Mouse (Mus musculus) lung, adult 2 months (tissue): Measurements from ENCODE around the gene Sema4a. TPM values are rescaled to one million over a fixed set of nuclear protein-coding genes. Genes with fewer than 3 reads are reported as not detected.

Experiments used
- DNase-seq: peaks from one replicate; pipeline ENCODE4 v3.0.0; 2022
- H3K4me1 ChIP-seq: fragments of 200-500 bp; 2 replicates; pipeline ENCODE4 v1.6.1; 2011; ENCODE audit warnings: low read length; ENCODE audit not compliant: control insufficient read depth, insufficient read depth
- H3K4me3 ChIP-seq: fragments of 200-500 bp; replicated peaks from 2 replicates; pipeline ENCODE3; 2011; ENCODE audit warnings: low read depth, mild to moderate bottlenecking, control low read depth, low read length; ENCODE audit errors: extremely low read depth
- CTCF ChIP-seq: fragments of 200-500 bp; IDR thresholded peaks from 2 replicates; pipeline ENCODE4 v1.5.1; 2011; ENCODE audit warnings: mild to moderate bottlenecking, low read length, control low read depth; ENCODE audit not compliant: insufficient read depth
- POLR2A ChIP-seq: fragments of 200-500 bp; IDR thresholded peaks from 2 replicates; pipeline ENCODE4 v1.6.1; 2011; ENCODE audit warnings: low read depth, mild to moderate bottlenecking, control low read depth, low read length, borderline replicate concordance; ENCODE audit errors: extremely low read depth
- WGBS: fragments of 180-500 bp; shearing (Covaris S2); methylation state at CpG from one replicate; pipeline ENCODE4 v1.1.7; 2018; 5-methylcytosine and 5-hydroxymethylcytosine counted together
- polyA plus RNA-seq: library from polyadenylated mRNA; depleted of rRNA; stranded (reverse); fragments of >200 nt; gene quantifications from 2 replicates; pipeline ENCODE4 v1.2.3, GENCODE M21; 2012; rRNA removed

Sema4a gene
- polyA plus RNA-seq, 1 experiment = 58.3 TPM

- H3K4me1 ChIP-seq = no peaks in the 10 kb centered on the region
- DNase-seq = no peak
- TF ChIP-seq POLR2A (no peak), CTCF (no peak)
- H3K4me3 ChIP-seq = no peak overlapping the region
- 90% methylated on average over 2 of the region's 2 CpGs for WGBS
These were observed 62.3 kb downstream of the Sema4a start for GRCm38 (mm10) chr3:88398666-88399065.

- no peaks in the 10 kb centered on the region for H3K4me1 ChIP-seq
- WGBS = 69% methylated on average over 8 of the region's 8 CpGs
- DNase-seq = no peak
- no peak for TF ChIP-seq CTCF
- no peak for TF ChIP-seq POLR2A
- H3K4me3 ChIP-seq = no peak overlapping the region
These were observed 65.2 kb downstream of the Sema4a start for GRCm38 (mm10) chr3:88395742-88396141.

GRCm38 (mm10) chr3:88395288-88395687 lies 65.7 kb downstream of the Sema4a start:
- WGBS = 93% methylated on average over 6 of the region's 6 CpGs
- H3K4me3 ChIP-seq = no peak overlapping the region
- no peak for DNase-seq
- H3K4me1 ChIP-seq = no peaks in the 10 kb centered on the region
- TF ChIP-seq CTCF (no peak), POLR2A (no peak)

DNA sequence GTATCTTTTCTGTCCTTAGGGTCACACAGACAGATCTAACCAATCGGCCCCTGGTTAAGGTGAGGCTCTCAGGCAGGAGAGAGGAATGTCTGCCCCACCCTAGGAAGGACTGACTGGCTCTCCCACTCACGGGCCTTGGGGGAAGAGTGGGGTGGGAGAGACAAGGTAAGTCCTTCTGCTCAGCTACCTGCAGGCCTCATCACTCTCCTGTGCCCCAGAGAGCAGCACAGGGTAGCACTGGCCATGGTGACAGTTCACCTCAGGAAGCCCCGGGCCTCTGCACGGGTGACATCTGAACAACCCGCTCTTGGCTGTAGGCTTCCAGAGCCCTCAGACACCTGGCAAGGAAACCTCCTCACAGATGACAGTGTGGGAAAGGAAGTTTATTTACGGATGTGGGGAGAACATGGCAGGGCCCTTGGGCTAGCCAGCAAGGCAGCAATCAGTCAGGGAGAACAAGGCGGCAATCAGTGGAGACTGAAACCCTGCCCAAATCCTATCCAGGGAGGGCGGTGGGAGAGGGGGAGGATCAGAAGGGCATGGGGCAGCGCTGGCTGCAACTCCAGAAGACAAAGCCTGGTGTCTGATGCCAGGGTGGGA lies 67.1 kb downstream of the Sema4a start:
- no peak for DNase-seq
- WGBS = 78% methylated on average over 9 of the region's 9 CpGs
- no peak overlapping the region for H3K4me3 ChIP-seq
- TF ChIP-seq POLR2A = no peak
- no peak for TF ChIP-seq CTCF
- H3K4me1 ChIP-seq = no peaks in the 10 kb centered on the region

Other genes starting within 250 kb of the Sema4a start
- gene Rhbg, start 206.5 kb downstream of the Sema4a start, polyA plus RNA-seq = 8.2 and 14.5 TPM in 2 replicates
- gene Gm38392, start 174.0 kb downstream of the Sema4a start, polyA plus RNA-seq = 0.40 and 0.49 TPM in 2 replicates
- 2.1 and 3.3 TPM in 2 replicates for gene Tsacc, start 164.2 kb downstream of the Sema4a start, polyA plus RNA-seq
- 59.5 and 77.6 TPM in 2 replicates for gene Cct3, start 164.1 kb downstream of the Sema4a start, polyA plus RNA-seq
- 148 and 183 TPM in 2 replicates for gene Glmp, start 136.2 kb downstream of the Sema4a start, polyA plus RNA-seq
- 12.4 and 31.8 TPM in 2 replicates for gene Tmem79, start 125.0 kb downstream of the Sema4a start, polyA plus RNA-seq
- gene Smg5, start 124.9 kb downstream of the Sema4a start, polyA plus RNA-seq = 48.4 and 63.7 TPM in 2 replicates
- gene Paqr6, start 96.6 kb downstream of the Sema4a start, polyA plus RNA-seq = 19.1 and 29.1 TPM in 2 replicates
- gene Bglap3, start 88.4 kb downstream of the Sema4a start, polyA plus RNA-seq = 0.20 and 23.9 TPM in 2 replicates
- gene Bglap2, start 82.5 kb downstream of the Sema4a start, polyA plus RNA-seq = 23.0 TPM in 1 of 2 replicates, not detected in the other
- gene Bglap, start 76.7 kb downstream of the Sema4a start, polyA plus RNA-seq = not detected in 2 replicates
- gene Pmf1, start 50.9 kb downstream of the Sema4a start, polyA plus RNA-seq = 23.4 and 27.0 TPM in 2 replicates
- gene Slc25a44, start 36.0 kb downstream of the Sema4a start, polyA plus RNA-seq = 18.3 and 25.4 TPM in 2 replicates
- gene Lmna, start 48.8 kb upstream of the Sema4a start, polyA plus RNA-seq = 257 and 302 TPM in 2 replicates
- 0.53 and 0.84 TPM in 2 replicates for gene Mex3a, start 71.2 kb upstream of the Sema4a start, polyA plus RNA-seq
- 53.0 and 105 TPM in 2 replicates for gene Rab25, start 87.1 kb upstream of the Sema4a start, polyA plus RNA-seq
- 116 and 135 TPM in 2 replicates for gene Lamtor2, start 91.9 kb upstream of the Sema4a start, polyA plus RNA-seq
- gene Ubqln4, start 92.6 kb upstream of the Sema4a start, polyA plus RNA-seq = 47.0 and 52.6 TPM in 2 replicates
- 139 and 188 TPM in 2 replicates for gene Ssr2, start 114.7 kb upstream of the Sema4a start, polyA plus RNA-seq
- gene Arhgef2, start 144.8 kb upstream of the Sema4a start, polyA plus RNA-seq = 186 and 233 TPM in 2 replicates
- gene Rxfp4, start 192.0 kb upstream of the Sema4a start, polyA plus RNA-seq = 0.41 and 0.76 TPM in 2 replicates
- 46.7 and 51.4 TPM in 2 replicates for gene Khdc4, start 224.6 kb upstream of the Sema4a start, polyA plus RNA-seq